Mouse (Mus musculus): ENCODE data around the gene Tpra1. TPM values are rescaled to one million over a fixed set of nuclear protein-coding genes. Genes with fewer than 3 reads are reported as not detected.

Tpra1 gene
- polyA plus RNA-seq, 1 experiment = 15.5 TPM

GRCm38 (mm10) chr6:88928026-88928425 is 26.0 kb downstream of the Tpra1 start:
- no peak overlapping the region for H3K4me3 ChIP-seq (ENCODE audit: insufficient read depth, low read depth, low read length)
- H3K27ac ChIP-seq (replicated peaks; ENCODE audit: low read depth, low read length) = no peak overlapping the region
- H3K4me1 ChIP-seq (ENCODE audit: control insufficient read depth, insufficient read depth, insufficient read length, low read length) = peaks cover 25% of the 10 kb centered on the region

DNA sequence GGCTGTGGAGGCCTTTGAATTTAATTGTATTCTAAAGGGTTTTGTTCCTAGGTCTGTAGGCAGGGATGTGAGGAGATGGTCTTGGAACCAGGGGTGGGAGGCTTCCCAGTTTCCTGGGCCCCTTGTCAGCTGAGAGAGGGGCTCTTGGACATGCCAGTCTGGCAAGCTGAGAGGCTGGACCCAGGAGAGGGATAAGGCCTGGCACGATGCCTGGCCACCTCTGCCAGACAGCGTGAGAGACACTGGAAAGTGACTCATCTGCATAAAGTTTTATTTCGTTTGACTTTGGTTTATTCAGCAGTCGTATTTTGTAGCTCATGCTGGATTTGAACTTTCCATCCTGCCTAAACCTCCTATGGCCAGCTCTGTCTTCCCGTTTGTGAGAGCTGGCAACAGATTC is 26.5 kb downstream of the Tpra1 start:
- Histone ChIP-seq H3K27ac (replicated peaks; ENCODE audit: low read depth, low read length) (no peak overlapping the region), H3K4me1 (ENCODE audit: control insufficient read depth, insufficient read depth, insufficient read length, low read length) (peaks cover 25% of the 10 kb centered on the region), H3K4me3 (ENCODE audit: insufficient read depth, low read depth, low read length) (no peak overlapping the region)

DNA sequence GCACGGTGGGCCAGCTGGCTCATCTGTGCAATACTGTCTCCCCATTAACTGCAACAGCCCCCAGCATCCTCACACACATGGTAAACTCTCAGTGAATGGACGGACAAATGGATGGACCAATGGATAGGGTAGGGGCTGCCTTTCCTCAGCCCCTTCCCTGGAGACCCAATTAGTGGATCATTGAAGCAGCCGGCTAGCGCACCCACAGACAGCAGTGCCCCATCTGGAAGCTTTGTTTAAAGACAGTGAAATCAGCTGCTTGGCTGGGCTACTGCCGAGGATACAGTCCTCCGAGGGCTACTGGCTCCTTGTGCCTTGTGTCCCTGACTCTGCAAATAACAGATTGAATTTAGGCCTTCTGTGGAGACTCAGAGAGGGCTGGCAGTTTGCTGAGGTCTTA is 27.4 kb downstream of the Tpra1 start:
- no peak overlapping the region for H3K27ac ChIP-seq (replicated peaks; ENCODE audit: low read depth, low read length)
- H3K4me1 ChIP-seq (ENCODE audit: control insufficient read depth, insufficient read depth, insufficient read length, low read length) = peaks cover 19% of the 10 kb centered on the region
- H3K4me3 ChIP-seq (ENCODE audit: insufficient read depth, low read depth, low read length) = no peak overlapping the region

DNA sequence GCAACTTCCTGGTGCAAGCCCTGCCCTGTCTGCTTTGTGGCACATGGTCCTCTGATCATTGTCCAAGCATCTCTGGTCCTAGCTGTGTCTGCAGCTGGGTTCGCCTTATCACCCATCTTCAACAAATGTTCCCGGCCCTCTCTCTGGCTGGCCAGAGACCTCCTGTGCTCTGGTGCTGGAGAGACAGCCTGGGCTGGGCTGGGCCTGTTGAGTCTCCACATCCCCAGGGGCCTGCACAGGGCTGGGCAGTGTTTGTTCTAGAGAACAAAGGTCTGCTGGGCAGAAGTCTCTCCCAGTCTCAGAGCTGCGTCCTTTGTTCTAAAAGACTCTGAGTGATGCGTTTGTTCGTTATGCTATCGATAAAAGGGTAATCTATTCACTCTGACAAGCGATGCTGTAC is 28.0 kb downstream of the Tpra1 start:
- no peak overlapping the region for H3K4me3 ChIP-seq (ENCODE audit: insufficient read depth, low read depth, low read length)
- no peak overlapping the region for H3K27ac ChIP-seq (replicated peaks; ENCODE audit: low read depth, low read length)
- H3K4me1 ChIP-seq (ENCODE audit: control insufficient read depth, insufficient read depth, insufficient read length, low read length) = peaks cover 16% of the 10 kb centered on the region

DNA sequence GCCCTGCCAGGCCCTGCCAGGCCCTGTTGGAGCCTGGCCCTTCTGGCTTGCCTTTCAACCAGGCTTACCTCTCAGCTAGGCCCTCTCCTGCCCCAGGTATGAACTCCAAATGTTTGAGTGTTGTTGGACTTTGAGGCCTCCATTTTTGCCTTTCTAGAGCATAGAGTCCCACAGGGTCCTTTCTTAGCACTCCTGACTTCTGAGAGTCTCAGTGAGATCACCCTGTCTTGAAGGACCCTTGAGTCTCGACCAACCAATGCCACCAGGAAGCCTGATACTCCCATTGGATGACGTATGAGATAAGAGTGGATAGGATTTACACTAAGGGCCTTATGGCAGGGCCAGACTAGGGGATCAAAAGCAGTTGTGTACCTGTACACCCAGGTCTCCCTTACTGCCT is 29.4 kb downstream of the Tpra1 start:
- Histone ChIP-seq H3K27ac (replicated peaks; ENCODE audit: low read depth, low read length) (no peak overlapping the region), H3K4me1 (ENCODE audit: control insufficient read depth, insufficient read depth, insufficient read length, low read length) (peaks cover 5% of the 10 kb centered on the region; the same call in 1 of the 2 replicates), H3K4me3 (ENCODE audit: insufficient read depth, low read depth, low read length) (no peak overlapping the region)

- H3K4me1 ChIP-seq (ENCODE audit: control insufficient read depth, insufficient read depth, insufficient read length, low read length) = no peaks in the 10 kb centered on the region
- no peak overlapping the region for H3K27ac ChIP-seq (replicated peaks; ENCODE audit: low read depth, low read length)
- H3K4me3 ChIP-seq (ENCODE audit: insufficient read depth, low read depth, low read length) = no peak overlapping the region
Measured at GRCm38 (mm10) chr6:88934132-88934531, 32.1 kb downstream of the Tpra1 start.

- Histone ChIP-seq H3K27ac (replicated peaks; ENCODE audit: low read depth, low read length) (no peak overlapping the region), H3K4me1 (ENCODE audit: control insufficient read depth, insufficient read depth, insufficient read length, low read length) (no peaks in the 10 kb centered on the region), H3K4me3 (ENCODE audit: insufficient read depth, low read depth, low read length) (no peak overlapping the region)
Measured at GRCm38 (mm10) chr6:88934816-88935215, 32.8 kb downstream of the Tpra1 start.

GRCm38 (mm10) chr6:88935735-88936276 is 33.8 kb downstream of the Tpra1 start:
- Histone ChIP-seq H3K4me1 (ENCODE audit: control insufficient read depth, insufficient read depth, insufficient read length, low read length) (no peaks in the 10 kb centered on the region), H3K4me3 (ENCODE audit: insufficient read depth, low read depth, low read length) (no peak overlapping the region), H3K27ac (replicated peaks; ENCODE audit: low read depth, low read length) (no peak overlapping the region)

- H3K4me3 ChIP-seq (ENCODE audit: insufficient read depth, low read depth, low read length) = no peak overlapping the region
- no peaks in the 10 kb centered on the region for H3K4me1 ChIP-seq (ENCODE audit: control insufficient read depth, insufficient read depth, insufficient read length, low read length)
- no peak overlapping the region for H3K27ac ChIP-seq (replicated peaks; ENCODE audit: low read depth, low read length)
Measured at GRCm38 (mm10) chr6:88936342-88937213, 34.5 kb downstream of the Tpra1 start.

- no peaks in the 10 kb centered on the region for H3K4me1 ChIP-seq (ENCODE audit: control insufficient read depth, insufficient read depth, insufficient read length, low read length)
- no peak overlapping the region for H3K4me3 ChIP-seq (ENCODE audit: insufficient read depth, low read depth, low read length)
- H3K27ac ChIP-seq (replicated peaks; ENCODE audit: low read depth, low read length) = no peak overlapping the region
Measured at GRCm38 (mm10) chr6:88937214-88937549, 35.1 kb downstream of the Tpra1 start.

DNA sequence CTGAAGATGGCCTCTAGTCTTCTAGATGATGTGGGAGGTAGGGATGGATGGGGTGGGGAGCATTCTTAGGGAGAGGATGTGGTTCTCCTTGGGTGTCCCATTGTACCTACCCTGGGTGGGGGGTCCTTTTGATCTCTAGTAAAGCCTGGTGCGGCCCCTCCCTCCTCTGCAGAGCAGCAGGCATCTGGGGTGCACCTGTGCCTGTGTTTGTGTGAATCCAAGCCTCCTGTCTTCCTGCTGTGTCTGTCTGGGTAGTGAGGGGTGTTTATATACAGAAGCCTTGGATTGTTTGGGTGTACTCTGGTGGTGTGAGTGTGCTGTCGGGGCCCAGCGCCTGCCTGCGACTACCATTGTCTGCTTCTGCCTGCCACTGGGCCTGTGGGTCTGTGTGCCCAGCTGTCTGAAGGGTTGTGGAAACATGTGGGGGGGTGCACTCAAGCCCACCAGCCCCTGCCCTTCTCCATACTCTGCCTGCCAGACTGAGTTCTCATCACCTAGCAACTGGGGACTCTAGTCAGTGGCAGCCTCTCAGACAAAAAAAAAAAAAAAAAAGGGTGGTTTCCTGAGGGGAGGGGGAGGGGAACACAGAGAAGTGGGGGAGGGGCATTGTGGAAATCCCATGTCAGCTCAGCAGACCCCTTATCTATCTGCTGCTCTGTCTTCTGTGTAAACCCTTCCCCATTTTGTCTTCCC is 36.1 kb downstream of the Tpra1 start:
- Histone ChIP-seq H3K27ac (replicated peaks; ENCODE audit: low read depth, low read length) (no peak overlapping the region), H3K4me1 (ENCODE audit: control insufficient read depth, insufficient read depth, insufficient read length, low read length) (no peaks in the 10 kb centered on the region), H3K4me3 (ENCODE audit: insufficient read depth, low read depth, low read length) (no peak overlapping the region)

DNA sequence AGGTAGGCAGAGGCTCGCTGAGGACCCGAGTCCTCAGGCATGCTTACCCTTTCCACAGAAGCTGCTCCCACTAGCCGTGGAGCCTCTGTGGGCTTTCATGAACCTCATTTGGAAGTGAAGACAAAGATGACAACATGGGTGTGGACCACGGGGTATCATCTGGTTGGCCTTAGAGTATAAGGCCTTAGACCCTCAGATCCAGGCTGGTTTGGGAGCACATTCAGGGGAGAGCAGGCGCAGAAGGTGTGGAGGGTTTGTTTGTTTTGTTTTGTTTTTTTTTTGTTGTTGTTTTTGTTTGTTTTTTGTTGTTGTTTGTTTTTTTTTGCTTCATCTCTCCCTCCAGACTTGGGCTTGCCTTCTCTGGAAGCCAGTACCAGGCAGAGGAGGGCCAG is 36.6 kb downstream of the Tpra1 start:
- Histone ChIP-seq H3K4me1 (ENCODE audit: control insufficient read depth, insufficient read depth, insufficient read length, low read length) (no peaks in the 10 kb centered on the region), H3K4me3 (ENCODE audit: insufficient read depth, low read depth, low read length) (no peak overlapping the region), H3K27ac (replicated peaks; ENCODE audit: low read depth, low read length) (no peak overlapping the region)

GRCm38 (mm10) chr6:88939281-88940089 is 37.4 kb downstream of the Tpra1 start:
- Histone ChIP-seq H3K4me1 (ENCODE audit: control insufficient read depth, insufficient read depth, insufficient read length, low read length) (no peaks in the 10 kb centered on the region), H3K4me3 (ENCODE audit: insufficient read depth, low read depth, low read length) (no peak overlapping the region), H3K27ac (replicated peaks; ENCODE audit: low read depth, low read length) (no peak overlapping the region)

DNA sequence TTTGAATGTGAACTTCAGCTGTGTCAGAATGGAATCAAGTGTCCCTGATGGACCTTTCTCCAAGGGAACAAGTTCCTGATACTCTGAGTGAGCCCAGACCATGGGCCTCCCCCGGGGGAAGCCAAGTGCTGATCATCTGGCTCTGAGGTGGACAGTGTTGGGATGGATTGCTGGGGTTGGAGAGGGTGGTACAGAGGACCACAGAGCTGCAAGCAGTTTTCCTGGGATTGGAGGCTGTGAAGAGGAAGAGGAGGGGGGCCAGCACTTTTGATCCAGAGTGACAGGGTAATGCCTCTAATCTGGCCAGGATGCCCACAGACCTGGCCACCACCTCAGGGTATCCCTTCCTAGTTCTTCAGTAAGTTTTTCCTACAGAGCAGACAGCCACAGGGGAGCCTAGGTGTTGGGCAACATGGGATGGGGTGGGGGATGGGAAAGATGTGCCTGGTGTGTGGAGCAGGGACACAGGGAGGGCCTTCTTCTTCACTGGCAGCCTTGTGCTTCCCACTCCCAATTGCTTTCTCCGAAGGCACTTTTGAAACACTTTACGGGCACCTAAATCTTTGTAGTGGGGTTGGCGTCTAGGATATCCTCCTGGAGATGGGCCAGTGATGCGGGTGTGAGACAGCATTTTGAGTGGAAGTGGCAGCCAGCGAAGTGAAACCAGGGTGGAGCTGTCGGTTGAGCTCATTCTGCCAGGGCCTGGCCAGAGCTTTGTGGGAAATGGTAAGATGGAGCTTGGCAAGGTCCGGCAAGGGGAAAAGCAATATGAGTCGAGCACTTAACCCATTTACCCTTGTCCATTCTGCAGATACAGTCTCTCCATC is 38.3 kb downstream of the Tpra1 start:
- Histone ChIP-seq H3K27ac (replicated peaks; ENCODE audit: low read depth, low read length) (no peak overlapping the region), H3K4me3 (ENCODE audit: insufficient read depth, low read depth, low read length) (no peak overlapping the region), H3K4me1 (ENCODE audit: control insufficient read depth, insufficient read depth, insufficient read length, low read length) (no peaks in the 10 kb centered on the region)

All from brown adipose tissue, adult 24 weeks (tissue).